Mouse (Mus musculus): ENCODE measurements around the gene Rdh16f1. TPM values are rescaled to one million over a fixed set of nuclear protein-coding genes. Genes with fewer than 3 reads are reported as not detected.
A peak's percentile ranks its signal among the peaks of the same experiment; 100 is the strongest.

The Rdh16f1 gene
- polyA plus RNA-seq, 1 experiment from 2014 or later = not detected

- Histone ChIP-seq H3K36me3 (replicated peaks; ENCODE audit: control insufficient read depth, insufficient read depth) (peaks cover 68% of the 10 kb centered on the region), H3K4me1 (replicated peaks; ENCODE audit: control insufficient read depth, insufficient read depth, low read length) (peaks cover 20% of the 10 kb centered on the region), H3K9me3 (ENCODE audit: control insufficient read depth, low read length) (no peaks in the 10 kb centered on the region), H3K9ac (no peak overlapping the region), H3K4me2 (replicated peaks) (no peak overlapping the region), H3K27ac (no peak overlapping the region), H3K27me3 (ENCODE audit: control insufficient read depth, insufficient read depth, low read length) (no peaks in the 10 kb centered on the region), H3K4me3 (replicated peaks; ENCODE audit: low read length) (no peak overlapping the region)
- no peak for DNase-seq (ENCODE audit: low spot score)
- WGBS = 68% methylated on average over 5 of the region's 5 CpGs
- no peak for ATAC-seq (ENCODE audit: low FRiP score)
Measured at GRCm38 (mm10) chr10:127744661-127745060, 14.9 kb upstream of the Rdh16f1 start.

- H3K4me3 ChIP-seq (replicated peaks; ENCODE audit: low read length) = no peak overlapping the region
- 90% methylated on average over 5 of the region's 5 CpGs for WGBS
- DNase-seq (ENCODE audit: low spot score) = no peak
Measured at GRCm38 (mm10) chr10:127745886-127746285, 13.7 kb upstream of the Rdh16f1 start.

DNA sequence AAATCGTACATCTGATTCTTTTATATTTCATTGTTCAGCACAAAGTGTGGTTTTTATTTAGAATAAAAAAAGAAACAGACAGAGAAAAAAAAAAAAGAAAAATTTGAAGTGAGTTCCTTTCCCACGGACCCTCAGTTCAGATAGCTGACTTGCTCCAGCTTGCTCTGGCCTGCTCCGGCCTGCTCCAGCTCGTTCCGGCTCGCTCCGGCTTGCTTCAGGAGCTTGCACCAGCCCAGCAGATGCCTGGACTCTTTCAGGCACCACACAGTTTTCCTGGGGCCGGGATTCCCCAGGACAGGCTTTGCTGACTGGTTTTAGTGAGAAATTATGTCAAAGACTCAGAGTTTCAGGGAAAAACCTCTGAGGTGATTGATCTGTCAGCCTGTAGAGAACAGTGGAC, 12.3 kb upstream of the Rdh16f1 start:
- Histone ChIP-seq H3K9me3 (ENCODE audit: control insufficient read depth, low read length) (no peaks in the 10 kb centered on the region), H3K4me2 (replicated peaks) (no peak overlapping the region), H3K4me3 (replicated peaks; ENCODE audit: low read length) (no peak overlapping the region), H3K27ac (no peak overlapping the region), H3K9ac (no peak overlapping the region), H3K27me3 (ENCODE audit: control insufficient read depth, insufficient read depth, low read length) (no peaks in the 10 kb centered on the region), H3K4me1 (replicated peaks; ENCODE audit: control insufficient read depth, insufficient read depth, low read length) (0 out of 2 replicates have a peak, but pooled peaks cover 8% of the 10 kb centered on the region), H3K36me3 (replicated peaks; ENCODE audit: control insufficient read depth, insufficient read depth) (peaks cover 57% of the 10 kb centered on the region)
- 93% methylated on average over 8 of the region's 8 CpGs for WGBS
- ATAC-seq (ENCODE audit: low FRiP score) (no peak), DNase-seq (ENCODE audit: low spot score) (no peak)

More at GRCm38 (mm10) chr10:127745886-127746285, 13.7 kb upstream of the Rdh16f1 start:
- peaks cover 10% of the 10 kb centered on the region for H3K4me1 ChIP-seq (replicated peaks; ENCODE audit: control insufficient read depth, insufficient read depth, low read length)
- H3K27me3 ChIP-seq (ENCODE audit: control insufficient read depth, insufficient read depth, low read length) = no peaks in the 10 kb centered on the region
- no peaks in the 10 kb centered on the region for H3K9me3 ChIP-seq (ENCODE audit: control insufficient read depth, low read length)
- no peak overlapping the region for H3K27ac ChIP-seq
- no peak overlapping the region for H3K4me2 ChIP-seq (replicated peaks)
- H3K9ac ChIP-seq = no peak overlapping the region
- H3K36me3 ChIP-seq (replicated peaks; ENCODE audit: control insufficient read depth, insufficient read depth) = peaks cover 68% of the 10 kb centered on the region
- no peak for ATAC-seq (ENCODE audit: low FRiP score)

DNA sequence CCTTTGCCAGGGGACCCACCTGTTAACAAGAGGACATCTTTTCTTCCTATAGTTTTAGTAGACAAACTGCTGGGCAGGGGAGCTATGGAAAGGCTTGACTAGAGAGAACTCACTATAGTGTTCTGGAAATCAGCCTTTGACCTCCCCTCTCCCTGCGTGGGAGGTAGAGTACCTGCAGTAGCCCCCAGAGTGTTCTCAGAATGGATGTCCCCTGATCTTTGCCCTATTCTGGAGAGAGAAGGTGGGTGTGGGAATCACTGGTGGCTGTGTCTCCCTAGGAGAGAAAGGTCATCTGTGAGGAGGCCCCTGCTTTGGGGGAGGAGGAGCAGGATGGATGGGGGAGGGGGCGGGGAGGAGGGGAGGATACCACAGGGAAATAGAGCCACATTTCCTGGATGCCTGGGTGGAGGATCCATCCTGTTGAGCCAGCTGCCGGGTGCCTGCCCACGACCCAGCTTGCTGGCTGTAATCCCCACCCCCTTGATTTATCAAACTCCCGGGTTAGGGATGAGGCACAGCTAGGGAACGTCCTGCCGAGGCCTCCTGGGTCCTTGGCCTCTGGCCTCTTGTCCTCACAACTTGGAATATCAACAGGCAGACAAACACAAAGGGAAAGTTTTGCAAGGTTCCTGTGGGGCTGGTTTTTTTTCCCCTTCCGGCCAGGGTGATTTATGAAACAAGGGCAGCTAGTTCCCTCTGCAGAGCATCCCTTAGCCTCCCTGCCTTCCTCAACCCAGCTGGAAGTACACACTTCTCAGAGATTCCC, 10.6 kb upstream of the Rdh16f1 start:
- no peak for DNase-seq (ENCODE audit: low spot score)
- 0 out of 2 replicates have a peak, but pooled peaks cover 8% of the 10 kb centered on the region for H3K4me1 ChIP-seq (replicated peaks; ENCODE audit: control insufficient read depth, insufficient read depth, low read length)
- H3K4me3 ChIP-seq (replicated peaks; ENCODE audit: low read length) = no peak overlapping the region
- no peaks in the 10 kb centered on the region for H3K9me3 ChIP-seq (ENCODE audit: control insufficient read depth, low read length)
- peaks cover 39% of the 10 kb centered on the region for H3K36me3 ChIP-seq (replicated peaks; ENCODE audit: control insufficient read depth, insufficient read depth)
- H3K27ac ChIP-seq = no peak overlapping the region
- 4% methylated on average over 7 of the region's 8 CpGs for WGBS
- ATAC-seq (ENCODE audit: low FRiP score) = no peak
- no peaks in the 10 kb centered on the region for H3K27me3 ChIP-seq (ENCODE audit: control insufficient read depth, insufficient read depth, low read length)
- no peak overlapping the region for H3K9ac ChIP-seq
- H3K4me2 ChIP-seq (replicated peaks) = no peak overlapping the region; the same call in 1 of the 2 replicates

DNA sequence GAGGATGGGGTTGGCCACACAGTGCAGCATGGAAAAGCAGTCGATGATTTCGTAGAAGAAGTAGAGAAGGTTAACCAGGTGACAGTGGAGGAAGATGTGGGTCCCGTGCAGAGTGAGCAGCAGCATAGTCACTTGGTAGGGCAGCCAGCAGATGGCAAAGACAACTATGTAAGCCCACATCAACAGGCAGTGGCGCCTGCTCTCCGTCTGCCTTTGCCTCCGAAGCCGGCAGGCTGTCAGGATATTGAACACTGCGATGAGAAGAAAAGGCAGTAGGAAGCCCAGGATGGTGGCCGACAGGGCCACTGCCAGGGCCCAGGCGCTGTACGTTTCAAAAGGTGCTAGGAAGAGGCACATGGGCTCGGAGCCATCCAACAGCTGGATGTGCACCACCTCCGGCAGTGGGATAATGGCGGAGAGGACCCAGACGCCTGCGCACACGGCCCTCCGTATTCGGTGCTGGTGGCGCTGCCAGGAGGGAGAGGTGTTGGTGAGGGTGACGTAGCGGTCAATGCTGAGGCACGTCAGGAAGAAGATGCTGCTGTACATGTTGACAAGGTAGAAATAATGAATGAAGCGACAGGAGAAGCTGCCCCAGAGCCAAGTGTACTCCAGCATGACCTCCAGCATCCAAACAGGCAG, 9.3 kb upstream of the Rdh16f1 start:
- no peaks in the 10 kb centered on the region for H3K9me3 ChIP-seq (ENCODE audit: control insufficient read depth, low read length)
- H3K4me3 ChIP-seq (replicated peaks; ENCODE audit: low read length) = peak overlapping the region; percentile 17; the same call in 1 of the 2 replicates
- H3K36me3 ChIP-seq (replicated peaks; ENCODE audit: control insufficient read depth, insufficient read depth) = peaks cover 27% of the 10 kb centered on the region
- 51% methylated on average over 24 of the region's 24 CpGs for WGBS
- ATAC-seq (ENCODE audit: low FRiP score) (peak; percentile 31; the same call in 1 of the 2 replicates), DNase-seq (ENCODE audit: low spot score) (no peak)
- no peaks in the 10 kb centered on the region for H3K27me3 ChIP-seq (ENCODE audit: control insufficient read depth, insufficient read depth, low read length)
- H3K9ac ChIP-seq = peak overlapping the region; percentile 29
- no peak overlapping the region for H3K27ac ChIP-seq
- peak overlapping the region; percentile 41 for H3K4me2 ChIP-seq (replicated peaks)
- H3K4me1 ChIP-seq (replicated peaks; ENCODE audit: control insufficient read depth, insufficient read depth, low read length) = 0 out of 2 replicates have a peak, but pooled peaks cover 8% of the 10 kb centered on the region

- Histone ChIP-seq H3K4me3 (replicated peaks; ENCODE audit: low read length) (no peak within 1 kb of the TSS), H3K4me1 (replicated peaks; ENCODE audit: control insufficient read depth, insufficient read depth, low read length) (0 out of 2 replicates have a peak, but pooled peaks cover 8% of the 10 kb centered on the region), H3K27ac (no peak within 1 kb of the TSS), H3K27me3 (ENCODE audit: control insufficient read depth, insufficient read depth, low read length) (no peaks in the 10 kb centered on the region), H3K9ac (peak within 1 kb of the TSS; percentile 29; the same call in 1 of the 2 replicates), H3K36me3 (replicated peaks; ENCODE audit: control insufficient read depth, insufficient read depth) (peaks cover 16% of the 10 kb centered on the region), H3K9me3 (ENCODE audit: control insufficient read depth, low read length) (no peaks in the 10 kb centered on the region), H3K4me2 (replicated peaks) (peak within 1 kb of the TSS; percentile 41)
- no peak for DNase-seq (ENCODE audit: low spot score)
- WGBS = 60% methylated on average over 8 of the region's 8 CpGs
- ATAC-seq (ENCODE audit: low FRiP score) = no peak
Measured at GRCm38 (mm10) chr10:127751548-127751947, 8.0 kb upstream of the Rdh16f1 start, which contains the start of gene Gpr182. Gene Gpr182 (minus strand): TSS chr10:127751732.

DNA sequence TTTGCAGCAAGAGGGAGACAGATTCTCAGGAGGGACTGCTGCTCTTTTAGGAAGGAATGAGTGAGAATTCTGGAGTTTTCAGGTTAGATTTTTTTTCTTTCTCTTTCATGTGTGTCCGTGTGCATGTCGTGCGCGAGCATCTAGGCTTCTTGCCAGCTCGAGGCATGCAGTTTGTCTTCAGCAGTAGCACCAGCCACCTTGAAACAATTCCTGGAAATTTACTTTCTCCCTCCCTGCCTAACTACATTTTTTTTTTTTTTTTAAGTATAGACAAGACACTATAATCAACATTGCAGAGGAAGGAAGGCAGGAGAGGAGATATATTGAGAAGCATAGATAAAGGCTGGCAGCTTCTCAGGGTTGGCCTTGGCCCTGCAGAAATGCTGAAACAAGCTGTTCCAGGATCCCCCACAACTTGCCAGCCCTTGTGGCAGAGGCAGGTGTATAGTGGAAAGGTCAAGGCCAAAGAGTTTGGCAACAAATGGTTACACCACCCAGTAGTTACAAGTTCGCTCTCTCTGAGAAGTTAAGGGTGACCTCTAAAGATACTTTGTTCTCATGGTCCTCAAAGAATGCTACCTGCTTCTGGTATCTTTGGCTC, 4.9 kb upstream of the Rdh16f1 start:
- Histone ChIP-seq H3K27ac (no peak overlapping the region), H3K9ac (no peak overlapping the region), H3K36me3 (replicated peaks; ENCODE audit: control insufficient read depth, insufficient read depth) (no peaks in the 10 kb centered on the region), H3K9me3 (ENCODE audit: control insufficient read depth, low read length) (no peaks in the 10 kb centered on the region), H3K4me3 (replicated peaks; ENCODE audit: low read length) (no peak overlapping the region), H3K27me3 (ENCODE audit: control insufficient read depth, insufficient read depth, low read length) (no peaks in the 10 kb centered on the region), H3K4me2 (replicated peaks) (no peak overlapping the region), H3K4me1 (replicated peaks; ENCODE audit: control insufficient read depth, insufficient read depth, low read length) (no peaks in the 10 kb centered on the region)
- ATAC-seq (ENCODE audit: low FRiP score) (no peak), DNase-seq (ENCODE audit: low spot score) (no peak)
- WGBS = 81% methylated on average over 6 of the region's 6 CpGs

GRCm38 (mm10) chr10:127755246-127755645, 4.3 kb upstream of the Rdh16f1 start:
- H3K27me3 ChIP-seq (ENCODE audit: control insufficient read depth, insufficient read depth, low read length) = no peaks in the 10 kb centered on the region
- no peak for ATAC-seq (ENCODE audit: low FRiP score)
- DNase-seq (ENCODE audit: low spot score) = no peak
- no peaks in the 10 kb centered on the region for H3K4me1 ChIP-seq (replicated peaks; ENCODE audit: control insufficient read depth, insufficient read depth, low read length)
- H3K36me3 ChIP-seq (replicated peaks; ENCODE audit: control insufficient read depth, insufficient read depth) = no peaks in the 10 kb centered on the region
- WGBS = 84% methylated on average over 3 of the region's 3 CpGs
- H3K9ac ChIP-seq = no peak overlapping the region
- no peak overlapping the region for H3K4me3 ChIP-seq (replicated peaks; ENCODE audit: low read length)
- H3K9me3 ChIP-seq (ENCODE audit: control insufficient read depth, low read length) = no peaks in the 10 kb centered on the region
- H3K4me2 ChIP-seq (replicated peaks) = no peak overlapping the region
- H3K27ac ChIP-seq = no peak overlapping the region

GRCm38 (mm10) chr10:127755770-127756468, 3.7 kb upstream of the Rdh16f1 start:
- Histone ChIP-seq H3K4me2 (replicated peaks) (peak overlapping the region; percentile 36), H3K9me3 (ENCODE audit: control insufficient read depth, low read length) (no peaks in the 10 kb centered on the region), H3K9ac (no peak overlapping the region), H3K4me3 (replicated peaks; ENCODE audit: low read length) (no peak overlapping the region), H3K27me3 (ENCODE audit: control insufficient read depth, insufficient read depth, low read length) (no peaks in the 10 kb centered on the region), H3K36me3 (replicated peaks; ENCODE audit: control insufficient read depth, insufficient read depth) (no peaks in the 10 kb centered on the region), H3K4me1 (replicated peaks; ENCODE audit: control insufficient read depth, insufficient read depth, low read length) (no peaks in the 10 kb centered on the region), H3K27ac (no peak overlapping the region)
- no peak for DNase-seq (ENCODE audit: low spot score)
- no peak for ATAC-seq (ENCODE audit: low FRiP score)
- 55% methylated on average over 18 of the region's 18 CpGs for WGBS

Measured in hindbrain, embryonic 14.5 days (tissue).